10 mouse cellular contexts compared by ENCODE assay signal in the genomic region with DNA sequence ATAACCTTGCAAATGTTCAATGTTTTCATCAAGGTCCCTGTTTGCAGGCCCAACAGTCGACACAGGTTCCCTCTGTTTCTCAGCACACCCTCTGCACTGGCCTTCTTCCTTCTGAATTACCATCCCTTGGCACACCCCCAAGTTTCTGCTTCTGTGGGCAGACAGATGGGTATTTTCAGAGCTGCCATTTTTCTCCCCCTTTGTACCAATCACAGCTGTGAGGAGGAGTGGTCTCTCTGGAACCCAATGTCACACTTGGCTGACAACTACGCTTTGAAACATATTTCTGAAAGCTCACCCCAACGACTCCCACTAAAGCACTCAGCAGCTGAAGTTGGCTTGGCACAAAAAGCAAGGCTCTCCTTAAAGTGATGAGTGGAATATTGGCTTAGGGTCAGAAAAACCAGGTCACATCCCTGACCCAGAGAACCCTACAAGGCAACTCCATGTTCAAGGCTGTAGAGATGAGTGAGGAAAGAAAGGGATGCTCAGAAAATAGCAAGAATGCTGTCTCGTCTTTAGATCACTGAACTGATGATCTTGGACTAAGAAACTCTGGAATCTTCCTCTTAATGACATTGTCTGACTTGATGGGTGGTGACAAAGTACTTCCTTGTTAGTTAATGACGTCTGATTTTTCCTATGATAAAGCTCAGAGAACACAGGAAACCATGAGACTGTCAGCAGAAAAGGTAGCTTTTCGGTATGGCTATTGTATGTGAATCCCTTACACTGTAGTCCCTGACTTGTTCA. TPM values are rescaled to one million over a fixed set of nuclear protein-coding genes. Genes with fewer than 3 reads are reported as not detected.
DNase-seq lines count a peak whose midpoint lies in the region; ATAC-seq and TF ChIP-seq lines count a peak whose summit lies in the region.
"Had no signal": no experiment of that assay in that cellular context is flagged by ENCODE, and none has a peak within 500 bp of the region (broad histone marks: within the 10 kb centered on the region; RNA-seq: fewer than 3 reads in every experiment).

No protein-coding gene starts in this region.

- ATAC-seq in forebrain, embryonic 14.5 days, result peak; percentile 84
- ATAC-seq in forebrain, embryonic 12.5 days (ENCODE audit: low FRiP score), result no peak
- peak; percentile 76 for ATAC-seq in hindbrain, embryonic 14.5 days (ENCODE audit: low FRiP score)

- H3K4me3 ChIP-seq in forebrain, embryonic 14.5 days (ENCODE audit: low read depth, low read length), result no peak overlapping the region
- no peak overlapping the region for H3K4me3 ChIP-seq in forebrain, embryonic 12.5 days (replicated peaks)
- no peak overlapping the region for H3K4me3 ChIP-seq in hindbrain, embryonic 14.5 days (replicated peaks; ENCODE audit: low read length)
- no peak overlapping the region for H3K4me3 ChIP-seq in lung, adult 2 months (replicated peaks; ENCODE audit: extremely low read depth, low read depth, low read length)
- H3K4me3 ChIP-seq: liver, embryonic 13.5 days had no signal

- peaks cover 4% of the 10 kb centered on the region; the same call in 1 of the 2 replicates for H3K4me1 ChIP-seq in forebrain, embryonic 14.5 days (ENCODE audit: control insufficient read depth, insufficient read depth, low read length)
- H3K4me1 ChIP-seq in forebrain, embryonic 12.5 days, result 0 out of 2 replicates have a peak, but pooled peaks cover 4% of the 10 kb centered on the region
- no peaks in the 10 kb centered on the region for H3K4me1 ChIP-seq in hindbrain, embryonic 14.5 days (replicated peaks; ENCODE audit: control insufficient read depth, insufficient read depth, low read length)
- no peaks in the 10 kb centered on the region for H3K4me1 ChIP-seq in lung, adult 2 months (ENCODE audit: control insufficient read depth, insufficient read depth, low read length)
- H3K4me1 ChIP-seq: liver, embryonic 13.5 days had no signal

- no peak overlapping the region for H3K27ac ChIP-seq in forebrain, embryonic 14.5 days (ENCODE audit: low read depth, low read length)
- no peak overlapping the region for H3K27ac ChIP-seq in forebrain, embryonic 12.5 days
- H3K27ac ChIP-seq in hindbrain, embryonic 14.5 days, result no peak overlapping the region
- H3K27ac ChIP-seq: liver, embryonic 13.5 days had no signal

- no peaks in the 10 kb centered on the region for H3K36me3 ChIP-seq in forebrain, embryonic 14.5 days (ENCODE audit: control insufficient read depth, insufficient read depth, low read length)
- 0 out of 2 replicates have a peak, but pooled peaks cover 9% of the 10 kb centered on the region for H3K36me3 ChIP-seq in forebrain, embryonic 12.5 days (replicated peaks)
- H3K36me3 ChIP-seq in hindbrain, embryonic 14.5 days (replicated peaks; ENCODE audit: control insufficient read depth, insufficient read depth), result no peaks in the 10 kb centered on the region; the same call in 1 of the 2 replicates
- H3K36me3 ChIP-seq: liver, embryonic 13.5 days had no signal

- no peak overlapping the region for H3K9ac ChIP-seq in forebrain, embryonic 14.5 days (ENCODE audit: low read length)
- no peak overlapping the region for H3K9ac ChIP-seq in forebrain, embryonic 12.5 days
- no peak overlapping the region for H3K9ac ChIP-seq in hindbrain, embryonic 14.5 days
- H3K9ac ChIP-seq: liver, embryonic 13.5 days had no signal

- no peak for TF ChIP-seq CTCF in lung, adult 2 months (IDR thresholded peaks at IDR 0.05; ENCODE audit: insufficient read depth, low read length)

- H3K9me3 ChIP-seq in forebrain, embryonic 14.5 days (replicated peaks; ENCODE audit: control insufficient read depth, low read length), result no peaks in the 10 kb centered on the region
- H3K9me3 ChIP-seq in forebrain, embryonic 12.5 days, result no peaks in the 10 kb centered on the region
- no peaks in the 10 kb centered on the region for H3K9me3 ChIP-seq in hindbrain, embryonic 14.5 days (ENCODE audit: control insufficient read depth, low read length)
- H3K9me3 ChIP-seq: liver, embryonic 13.5 days had no signal

- WGBS in forebrain, embryonic 14.5 days, result 67% methylated on average over 6 of the region's 6 CpGs
- 86% methylated on average over 6 of the region's 6 CpGs for WGBS in forebrain, embryonic 12.5 days
- 67% methylated on average over 6 of the region's 6 CpGs for WGBS in hindbrain, embryonic 14.5 days
- WGBS in lung, adult 2 months, result 54% methylated on average over 6 of the region's 6 CpGs

- no peaks in the 10 kb centered on the region for H3K27me3 ChIP-seq in forebrain, embryonic 14.5 days (replicated peaks; ENCODE audit: control insufficient read depth, insufficient read depth, low read length)
- no peaks in the 10 kb centered on the region for H3K27me3 ChIP-seq in forebrain, embryonic 12.5 days
- no peaks in the 10 kb centered on the region for H3K27me3 ChIP-seq in hindbrain, embryonic 14.5 days (ENCODE audit: control insufficient read depth, insufficient read depth, low read length)
- H3K27me3 ChIP-seq: liver, embryonic 13.5 days had no signal

- intact Hi-C loops in left cerebral cortex, postnatal 36 days (cut with DNase I), result no loop called here

- H3K4me2 ChIP-seq in forebrain, embryonic 14.5 days (ENCODE audit: low read length), result no peak overlapping the region
- H3K4me2 ChIP-seq in forebrain, embryonic 12.5 days, result no peak overlapping the region
- no peak overlapping the region for H3K4me2 ChIP-seq in hindbrain, embryonic 14.5 days (replicated peaks)
- H3K4me2 ChIP-seq: liver, embryonic 13.5 days had no signal

- DNase-seq in forebrain, embryonic 14.5 days (ENCODE audit: low spot score), result peak; percentile 79
- peak; percentile 52 for DNase-seq in Muller cell, postnatal 12 days (ENCODE audit: inconsistent ontology term)
- DNase-seq in hindbrain, embryonic 14.5 days (ENCODE audit: low spot score), result peak; percentile 49
- DNase-seq in left cerebral cortex, postnatal 36 days (ENCODE audit: low spot score in 2 of 2), result peak; percentile 58
- no peak for DNase-seq in urinary bladder, postnatal 4 days (ENCODE audit: low spot score in 2 of 2)
- no peak for DNase-seq in thymus, postnatal 14 days
- DNase-seq in lung, adult 2 months, result no peak
- DNase-seq: B cell, adult 2 months; liver, embryonic 13.5 days had no signal

- no peak for TF ChIP-seq POLR2A in lung, adult 2 months (IDR thresholded peaks at IDR 0.05; ENCODE audit: borderline replicate concordance, extremely low read depth, low read depth, low read length)

RNA-seq across cellular contexts. Expression of a gene that starts 31.7 kb away (rescaled TPM):
- polyA plus RNA-seq in forebrain, embryonic 14.5 days (2014; fragmentation: Nextera tagmentation; extraction: Ambion mirVana), result 11.6 and 12.3 TPM in 2 replicates
- polyA plus RNA-seq in forebrain, embryonic 12.5 days (2016; fragmentation: Nextera tagmentation; extraction: Ambion mirVana), result 22.1 and 23.2 TPM in 2 replicates
- polyA plus RNA-seq in hindbrain, embryonic 14.5 days (2014; fragmentation: Nextera tagmentation; extraction: Ambion mirVana), result 15.0 and 15.1 TPM in 2 replicates
- total RNA-seq in left cerebral cortex, postnatal 36 days (2021), result 10 to 100 TPM; 39.1 to 42.5 TPM
- 0.37 and 0.41 TPM in 2 replicates for polyA plus RNA-seq in lung, adult 2 months (2012; rRNA removed)

Comparison
In these comparisons a context has a peak if more than half of its experiments do, and no peak if none do; other contexts are left out.
1. DNase-seq: peak in forebrain, embryonic 14.5 days (single experiment), Muller cell, postnatal 12 days (single experiment), hindbrain, embryonic 14.5 days (single experiment) and left cerebral cortex, postnatal 36 days (2 of 2); none in urinary bladder, postnatal 4 days (0 of 2), thymus, postnatal 14 days (single experiment) and lung, adult 2 months (single experiment).